Mouse (Mus musculus) lung, embryonic 16.5 days (tissue): ENCODE results near the gene Cipc. TPM values are rescaled to one million over a fixed set of nuclear protein-coding genes. Genes with fewer than 3 reads are reported as not detected.

Source experiments
- ATAC-seq: fragments of 200-750 bp; cut with Nextera tagmentation; 2 replicates; pipeline ENCODE4 v1.8.0; 2017; ENCODE audit warnings: low read depth, mild to moderate bottlenecking, moderate library complexity
- H3K27ac ChIP-seq: fragments of 300-500 bp; sonication (generic); 2 replicates; pipeline ENCODE4 v1.5.1; 2014; ENCODE audit warnings: mild to moderate bottlenecking, control low read depth, low read length
- H3K27me3 ChIP-seq: fragments of 300-500 bp; sonication (generic); 2 replicates; pipeline ENCODE4 v1.6.1; 2014; ENCODE audit warnings: low read depth, low read length, mixed read lengths; ENCODE audit not compliant: control insufficient read depth, insufficient read depth
- H3K36me3 ChIP-seq: fragments of 300-500 bp; sonication (generic); 2 replicates; pipeline ENCODE4 v1.6.1; 2014; ENCODE audit warnings: low read length; ENCODE audit not compliant: control insufficient read depth, insufficient read depth
- H3K4me1 ChIP-seq: fragments of 300-500 bp; sonication (generic); replicated peaks from 2 replicates; pipeline ENCODE4 v1.6.1; 2014; ENCODE audit warnings: low read length, mixed read lengths; ENCODE audit not compliant: control insufficient read depth, insufficient read depth
- H3K4me2 ChIP-seq: fragments of 300-500 bp; sonication (generic); 2 replicates; pipeline ENCODE4 v1.6.1; 2014; ENCODE audit warnings: low read depth, low read length, control low read depth
- H3K4me3 ChIP-seq: fragments of 300-500 bp; sonication (generic); 2 replicates; pipeline ENCODE4 v1.5.1; 2014; ENCODE audit warnings: mild to moderate bottlenecking, low read length, control low read depth
- H3K9ac ChIP-seq: fragments of 300-500 bp; sonication (generic); 2 replicates; pipeline ENCODE4 v1.6.1; 2014; ENCODE audit warnings: low read length, control low read depth
- H3K9me3 ChIP-seq: fragments of 300-500 bp; sonication (generic); 2 replicates; pipeline ENCODE4 v1.6.1; 2016; ENCODE audit warnings: low read length; ENCODE audit not compliant: control insufficient read depth
- WGBS: fragments of 180-500 bp; shearing (Covaris S2); extraction: QIAGEN DNeasy Blood & Tissue Kit; methylation state at CpG from one replicate; pipeline ENCODE4 v1.1.7; 2014; 5-methylcytosine and 5-hydroxymethylcytosine counted together
- polyA plus RNA-seq: library from polyadenylated mRNA; unstranded; fragments of >200 nt; fragmentation: Nextera tagmentation; extraction: Ambion mirVana; gene quantifications from 2 replicates; pipeline ENCODE4 v1.2.1, GENCODE M21; 2015

Cipc gene
- polyA plus RNA-seq, 1 experiment from 2014 or later = 20.2 TPM

GRCm38 (mm10) chr12:86941734-86942486 lies 4.9 kb upstream of the Cipc start:
- ATAC-seq = no peak
- Histone ChIP-seq H3K4me1 (peaks cover 11% of the 10 kb centered on the region; the same call in 1 of the 2 replicates), H3K9me3 (no peaks in the 10 kb centered on the region), H3K27ac (no peak overlapping the region), H3K27me3 (no peaks in the 10 kb centered on the region), H3K9ac (no peak overlapping the region), H3K4me2 (peak overlapping the region; percentile 22), H3K36me3 (no peaks in the 10 kb centered on the region), H3K4me3 (no peak overlapping the region)
- 47% methylated on average over 5 of the region's 5 CpGs for WGBS

DNA sequence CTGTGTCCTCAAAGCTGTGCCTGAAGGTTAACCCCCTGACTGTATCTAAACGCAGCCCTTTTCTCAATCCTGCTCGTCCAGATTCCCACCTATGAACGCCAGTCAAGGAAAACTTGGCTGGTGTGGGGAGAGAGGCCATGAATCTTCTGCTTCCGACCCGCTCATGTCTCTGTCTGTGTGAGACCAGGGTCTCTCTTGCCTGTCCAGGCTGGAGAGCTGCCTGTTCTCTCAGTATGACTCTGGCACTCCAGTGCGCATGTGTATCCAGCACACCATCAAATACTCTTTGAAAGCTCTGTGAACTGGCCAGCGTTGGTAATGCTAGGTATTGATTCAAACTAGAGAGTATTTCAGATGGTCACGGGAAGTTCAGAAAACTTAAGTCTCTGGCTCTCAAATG lies 3.4 kb upstream of the Cipc start:
- no peaks in the 10 kb centered on the region for H3K9me3 ChIP-seq
- H3K9ac ChIP-seq = no peak overlapping the region
- H3K27ac ChIP-seq = no peak overlapping the region
- WGBS = 79% methylated on average over 8 of the region's 8 CpGs
- H3K4me2 ChIP-seq = no peak overlapping the region
- H3K36me3 ChIP-seq = no peaks in the 10 kb centered on the region
- no peak overlapping the region for H3K4me3 ChIP-seq
- H3K27me3 ChIP-seq = no peaks in the 10 kb centered on the region
- H3K4me1 ChIP-seq = peaks cover 17% of the 10 kb centered on the region
- no peak for ATAC-seq

DNA sequence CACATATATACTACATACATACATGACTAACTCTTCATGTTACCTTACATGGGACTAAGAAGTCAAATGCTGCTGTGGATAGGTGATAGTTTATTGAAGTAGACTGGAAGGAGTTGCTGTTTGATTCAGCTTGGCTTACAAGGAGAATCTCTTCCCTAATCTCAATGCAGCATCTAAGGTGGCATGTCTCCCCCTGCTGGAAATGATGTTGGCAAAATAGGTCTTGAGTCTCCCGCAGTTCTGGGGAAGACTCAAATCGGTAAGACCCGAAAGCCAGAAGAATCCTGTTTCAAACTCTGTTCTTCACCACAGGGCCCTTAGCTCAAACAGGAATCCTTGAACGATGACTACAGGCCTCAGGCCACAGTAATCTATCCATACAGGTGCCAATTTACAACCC lies 1.7 kb upstream of the Cipc start:
- no peaks in the 10 kb centered on the region for H3K9me3 ChIP-seq
- H3K9ac ChIP-seq = no peak overlapping the region
- H3K36me3 ChIP-seq = no peaks in the 10 kb centered on the region
- no peak overlapping the region for H3K4me3 ChIP-seq
- ATAC-seq = no peak
- no peaks in the 10 kb centered on the region for H3K27me3 ChIP-seq
- no peak overlapping the region for H3K27ac ChIP-seq
- H3K4me2 ChIP-seq = peak overlapping the region; percentile 34; the same call in 1 of the 2 replicates
- 5% methylated on average over 4 of the region's 4 CpGs for WGBS
- peaks cover 26% of the 10 kb centered on the region for H3K4me1 ChIP-seq

DNA sequence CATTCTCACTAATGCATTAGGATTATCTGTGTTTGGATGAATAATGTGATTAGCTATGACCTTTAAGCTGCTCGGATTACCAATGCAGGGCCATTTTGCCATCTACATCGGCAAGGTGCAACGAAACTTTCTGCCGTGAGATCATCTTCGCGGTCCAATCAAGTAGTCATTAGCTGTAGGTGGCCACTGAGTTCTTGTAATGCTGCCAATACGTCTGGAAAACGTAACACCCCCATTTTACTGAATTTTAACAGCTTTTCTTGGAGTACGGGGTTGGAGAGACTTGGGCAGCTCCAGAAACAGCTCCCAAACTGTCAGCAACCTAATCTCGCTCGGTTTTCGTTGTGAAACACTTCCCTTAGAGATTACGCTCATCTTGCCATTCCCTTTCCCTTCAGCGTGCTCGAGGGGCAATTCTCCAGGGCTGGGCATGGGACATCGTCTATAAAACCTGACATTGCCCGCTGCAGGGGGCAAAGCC lies 502 bp upstream of the Cipc start:
- Histone ChIP-seq H3K9ac (peak overlapping the region; percentile 94), H3K27me3 (no peaks in the 10 kb centered on the region), H3K4me1 (peaks cover 24% of the 10 kb centered on the region), H3K4me3 (peak overlapping the region; percentile 78), H3K9me3 (no peaks in the 10 kb centered on the region), H3K4me2 (peak overlapping the region; percentile 90), H3K36me3 (no peaks in the 10 kb centered on the region), H3K27ac (peak overlapping the region; percentile 100)
- no peak for ATAC-seq
- under 1% methylated on average over 17 of the region's 17 CpGs for WGBS

GRCm38 (mm10) chr12:86947681-86948401 lies 998 bp downstream of the Cipc start:
- Histone ChIP-seq H3K9me3 (no peaks in the 10 kb centered on the region), H3K27me3 (no peaks in the 10 kb centered on the region), H3K36me3 (no peaks in the 10 kb centered on the region), H3K27ac (peak overlapping the region; percentile 100), H3K9ac (peak overlapping the region; percentile 94), H3K4me2 (peak overlapping the region; percentile 90), H3K4me1 (peaks cover 21% of the 10 kb centered on the region), H3K4me3 (peak overlapping the region; percentile 78)
- peak; percentile 37 for ATAC-seq
- WGBS = 15% methylated on average over 26 of the region's 26 CpGs

DNA sequence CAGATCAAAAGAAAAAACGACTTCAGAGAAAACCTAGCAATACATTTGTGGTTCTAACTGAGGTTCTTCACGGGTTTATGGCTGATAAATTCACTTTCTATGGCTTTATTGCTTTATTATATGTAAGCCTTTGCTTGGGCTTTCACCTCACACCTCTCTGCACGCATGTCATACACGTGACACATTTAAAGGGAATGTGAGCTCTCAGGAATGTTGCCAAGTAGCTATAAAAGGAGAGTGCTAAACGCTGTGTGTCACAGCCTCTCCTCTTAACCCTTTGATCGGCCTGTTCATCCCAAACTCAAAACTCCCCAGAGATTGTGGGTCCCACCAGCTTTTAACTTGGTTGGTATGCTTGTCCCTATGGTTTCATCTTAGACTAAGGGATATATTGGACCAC lies 1.8 kb downstream of the Cipc start:
- ATAC-seq = no peak

GRCm38 (mm10) chr12:86949501-86949900 lies 2.7 kb downstream of the Cipc start:
- Histone ChIP-seq H3K4me2 (no peak overlapping the region), H3K4me3 (no peak overlapping the region), H3K27ac (no peak overlapping the region), H3K9ac (no peak overlapping the region), H3K27me3 (no peaks in the 10 kb centered on the region), H3K9me3 (no peaks in the 10 kb centered on the region), H3K4me1 (peaks cover 21% of the 10 kb centered on the region), H3K36me3 (peaks cover 3% of the 10 kb centered on the region; the same call in 1 of the 2 replicates)
- 65% methylated on average over 9 of the region's 9 CpGs for WGBS
- no peak for ATAC-seq

More for the DNA sequence above, 1.8 kb downstream of the Cipc start:
- Histone ChIP-seq H3K4me1 (peaks cover 21% of the 10 kb centered on the region), H3K9me3 (no peaks in the 10 kb centered on the region), H3K9ac (no peak overlapping the region; the same call in 1 of the 2 replicates), H3K27me3 (no peaks in the 10 kb centered on the region), H3K36me3 (no peaks in the 10 kb centered on the region), H3K27ac (peak overlapping the region; percentile 100), H3K4me2 (peak overlapping the region; percentile 90), H3K4me3 (no peak overlapping the region)
- WGBS = 15% methylated on average over 6 of the region's 6 CpGs

- Histone ChIP-seq H3K4me1 (peaks cover 21% of the 10 kb centered on the region), H3K4me2 (no peak overlapping the region), H3K9me3 (no peaks in the 10 kb centered on the region), H3K4me3 (no peak overlapping the region), H3K27ac (no peak overlapping the region), H3K9ac (no peak overlapping the region), H3K36me3 (peaks cover 9% of the 10 kb centered on the region; the same call in 1 of the 2 replicates), H3K27me3 (no peaks in the 10 kb centered on the region)
- WGBS = 63% methylated on average over 16 of the region's 16 CpGs
- no peak for ATAC-seq
Observed at GRCm38 (mm10) chr12:86950161-86950960, 3.5 kb downstream of the Cipc start.
